Mouse (Mus musculus) heart, postnatal 0 days (tissue): ENCODE measurements around the gene Gemin6.
"Not testable (repeated sequence)": the region's sequence is repeated elsewhere in the genome, so short reads cannot be mapped to it uniquely, and the experiment has no call there.

Experiments
- CTCF ChIP-seq: IDR thresholded peaks from 2 replicates; pipeline ENCODE4 v1.5.1; 2016; ENCODE audit warnings: antibody characterized with exemption, control low read depth, low read depth
- EP300 ChIP-seq: IDR thresholded peaks from 2 replicates; pipeline ENCODE4 v1.6.1; 2016; ENCODE audit warnings: antibody characterized with exemption, low read depth

DNA sequence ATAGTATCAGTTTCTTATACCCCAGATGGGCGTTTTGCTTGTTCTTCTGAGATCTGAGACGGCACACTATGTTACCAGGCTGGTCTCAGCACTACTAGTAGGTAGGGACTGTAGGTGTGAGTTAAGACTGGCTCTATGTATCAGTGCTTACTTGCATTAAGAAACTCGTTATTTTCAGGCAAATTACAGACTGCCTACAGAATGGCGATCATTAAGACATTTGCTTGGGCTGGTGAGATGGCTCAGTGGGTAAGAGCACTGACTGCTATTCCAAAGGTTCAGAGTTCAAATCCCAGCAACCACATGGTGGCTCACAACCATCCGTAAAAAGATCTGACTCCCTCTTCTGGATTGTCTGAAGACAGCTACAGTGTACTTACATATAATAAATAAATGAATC, 901 bp downstream of the Gemin6 start:
- TF ChIP-seq CTCF, EP300: not testable (repeated sequence)
